Mouse (Mus musculus) ES-E14 (cell line): ENCODE data around the gene Cdc37. TPM values are rescaled to one million over a fixed set of nuclear protein-coding genes. Genes with fewer than 3 reads are reported as not detected.

ENCODE experiments used
- DNase-seq: peaks from one replicate; pipeline ENCODE4 v3.0.0-alpha.2; 2013; ENCODE audit warnings: low read depth, low spot score
- H3K27ac ChIP-seq: 2 replicates; pipeline ENCODE4 v1.5.1; 2012; ENCODE audit warnings: low read depth, mild to moderate bottlenecking, low read length, moderate library complexity, mixed read lengths; ENCODE audit not compliant: poor library complexity, insufficient read depth, severe bottlenecking
- H3K36me3 ChIP-seq: 2 replicates; pipeline ENCODE4 v1.6.1; 2012; ENCODE audit warnings: mild to moderate bottlenecking, low read length, moderate library complexity, mixed read lengths; ENCODE audit not compliant: control insufficient read depth, poor library complexity, insufficient read depth, severe bottlenecking
- H3K4me1 ChIP-seq, 2 experiments: fragments of 150-350 bp in 1 of 2; sonication (generic) in 1 of 2; 2 replicates each; pipeline ENCODE4 v1.6.1; 2012; ENCODE audit warnings: low read length in 2 of 2, mild to moderate bottlenecking in 1 of 2, mixed read lengths in 1 of 2; ENCODE audit not compliant: control insufficient read depth in 2 of 2, insufficient read depth in 2 of 2, poor library complexity in 1 of 2
- H3K4me3 ChIP-seq, 2 experiments: fragments of 150-350 bp in 1 of 2; sonication (generic) in 1 of 2; 2 replicates each; pipeline ENCODE4 v1.5.1; 2012; ENCODE audit warnings: low read length in 2 of 2, low read depth in 1 of 2, mild to moderate bottlenecking in 1 of 2, mixed read lengths in 1 of 2; ENCODE audit not compliant: insufficient read depth in 1 of 2, poor library complexity in 1 of 2, severe bottlenecking in 1 of 2
- H3K9ac ChIP-seq: 2 replicates; pipeline ENCODE4 v1.6.1; 2012; ENCODE audit warnings: low read depth, mild to moderate bottlenecking, low read length, mixed read lengths; ENCODE audit not compliant: poor library complexity, insufficient read depth, severe bottlenecking
- H3K9me3 ChIP-seq: fragments of 150-350 bp; sonication (generic); 2 replicates; pipeline ENCODE4 v1.6.1; 2012; ENCODE audit warnings: low read depth, mild to moderate bottlenecking, low read length; ENCODE audit not compliant: control insufficient read depth, insufficient read depth
- CHD2 ChIP-seq: IDR thresholded peaks from 2 replicates; pipeline ENCODE4 v1.6.1; 2014; ENCODE audit warnings: mild to moderate bottlenecking, low read depth, low read length, inconsistent platforms
- HCFC1 ChIP-seq: IDR thresholded peaks from 2 replicates; pipeline ENCODE4 v1.6.1; 2012; ENCODE audit warnings: low read length, inconsistent platforms, borderline replicate concordance; ENCODE audit not compliant: insufficient read depth
- MAFK ChIP-seq: IDR thresholded peaks from 2 replicates; pipeline ENCODE4 v1.6.1; 2014; ENCODE audit warnings: mild to moderate bottlenecking, low read depth, low read length, inconsistent platforms; ENCODE audit not compliant: insufficient read depth
- ZC3H11A ChIP-seq: IDR thresholded peaks from 2 replicates; pipeline ENCODE4 v1.6.1; 2012; ENCODE audit warnings: low read depth, mild to moderate bottlenecking, inconsistent platforms, low read length, borderline replicate concordance
- ZNF384 ChIP-seq: IDR thresholded peaks from 2 replicates; pipeline ENCODE4 v1.6.1; 2012; ENCODE audit warnings: low read depth, low read length, inconsistent platforms
- in situ Hi-C, 2 experiments: fragments of 600-800 bp; cut with MboI; formaldehyde crosslinking; loops; one replicate each; pipeline ENCODE4 v1.15.1; 2025; ENCODE audit warnings: low sequenced_read_pairs in 2 of 2, inconsistent platforms in 1 of 2; ENCODE audit not compliant: unreplicated experiment in 2 of 2
- total RNA-seq: library from RNA; depleted of rRNA; stranded (reverse); fragments of 300-350 nt; gene quantifications from 2 replicates; pipeline ENCODE4 v1.2.3, GENCODE M21; 2012

The Cdc37 gene
- total RNA-seq, 1 experiment, result 165 TPM

DNA sequence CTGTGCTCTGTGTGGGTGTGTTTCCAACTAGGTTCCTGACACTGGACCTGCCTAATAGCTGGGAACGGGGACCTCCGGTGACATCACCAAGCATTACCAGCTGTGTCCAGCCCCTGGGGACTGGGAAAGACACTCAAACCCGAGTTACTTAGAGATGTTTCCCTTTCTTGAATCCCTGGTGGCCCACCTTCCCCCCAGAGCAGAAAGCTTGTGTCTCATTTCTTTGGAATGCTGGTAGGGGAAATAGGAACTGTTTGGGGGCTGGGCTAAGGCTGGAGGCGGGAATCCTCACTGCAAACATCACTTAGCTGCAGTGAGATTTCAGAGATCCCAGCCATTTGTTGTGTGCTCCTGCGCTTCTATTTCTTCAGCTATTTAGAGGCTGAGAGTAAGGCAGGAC, 4.1 kb upstream of the Cdc37 start:
- peaks cover 0 to 8% of the 10 kb centered on the region in 2 experiments; a peak in 2 of 4 replicates for H3K4me1 ChIP-seq
- in situ Hi-C loops, result no loop called here
- H3K4me3 ChIP-seq, result peak overlapping the region; percentile 9 to 49; a peak in 2 of 4 replicates
- H3K9ac ChIP-seq, result peak overlapping the region; percentile 18; the same call in 1 of the 2 replicates
- no peaks in the 10 kb centered on the region for H3K9me3 ChIP-seq
- no peak for DNase-seq
- H3K36me3 ChIP-seq, result no peaks in the 10 kb centered on the region
- TF ChIP-seq HCFC1 (no peak), ZNF384 (no peak)
- no peak overlapping the region for H3K27ac ChIP-seq

DNA sequence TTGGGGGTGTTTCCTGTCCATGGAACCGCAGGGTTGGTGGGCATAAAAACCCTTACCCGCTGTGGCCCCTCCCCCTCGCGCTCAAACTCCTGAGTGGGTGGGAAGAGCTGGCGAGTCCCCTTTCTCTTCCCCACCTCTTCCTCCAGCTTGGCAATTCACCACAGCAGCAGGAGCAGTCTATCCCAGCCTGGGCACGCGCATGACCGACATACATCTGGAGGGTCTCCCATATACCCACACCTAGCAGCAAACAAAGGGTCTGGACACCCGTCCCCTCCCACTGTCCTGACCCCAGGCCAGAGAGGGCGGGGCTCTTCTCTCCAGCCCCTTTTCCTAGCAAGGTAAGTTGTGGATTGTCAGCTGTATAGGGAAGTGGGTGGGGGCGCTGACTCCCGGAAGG, 3.5 kb upstream of the Cdc37 start:
- in situ Hi-C loops, result no loop called here
- Histone ChIP-seq H3K4me3 (peak overlapping the region; percentile 9 to 49; a peak in 3 of 4 replicates), H3K36me3 (no peaks in the 10 kb centered on the region), H3K9ac (no peak overlapping the region; the same call in 1 of the 2 replicates), H3K9me3 (no peaks in the 10 kb centered on the region), H3K4me1 (peaks cover 0 to 8% of the 10 kb centered on the region in 2 experiments; a peak in 2 of 4 replicates), H3K27ac (no peak overlapping the region)
- no peak for DNase-seq
- TF ChIP-seq MAFK (no peak), CHD2 (no peak), ZNF384 (no peak), HCFC1 (no peak), ZC3H11A (no peak)

DNA sequence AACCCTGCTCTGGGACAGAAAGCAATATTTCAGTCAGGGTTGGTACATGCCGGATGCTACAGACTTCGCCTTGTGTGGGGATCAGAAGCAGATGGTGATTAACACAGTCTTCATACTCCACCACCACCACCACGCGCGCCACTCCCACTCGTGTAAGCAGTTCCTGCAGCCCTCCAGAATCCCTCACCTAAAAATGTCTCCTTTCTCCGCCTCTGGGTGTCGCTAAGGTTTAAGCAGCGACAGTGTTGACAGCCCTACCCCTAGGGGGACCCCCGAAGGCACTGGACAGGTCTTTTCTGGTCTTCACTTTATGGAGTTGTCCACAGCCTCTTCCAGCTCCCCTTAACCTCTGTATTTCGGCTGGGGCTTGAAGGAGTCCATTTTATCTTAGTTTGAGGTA, 2.9 kb upstream of the Cdc37 start:
- H3K27ac ChIP-seq, result no peak overlapping the region
- in situ Hi-C loops, result no loop called here
- no peak for DNase-seq

DNA sequence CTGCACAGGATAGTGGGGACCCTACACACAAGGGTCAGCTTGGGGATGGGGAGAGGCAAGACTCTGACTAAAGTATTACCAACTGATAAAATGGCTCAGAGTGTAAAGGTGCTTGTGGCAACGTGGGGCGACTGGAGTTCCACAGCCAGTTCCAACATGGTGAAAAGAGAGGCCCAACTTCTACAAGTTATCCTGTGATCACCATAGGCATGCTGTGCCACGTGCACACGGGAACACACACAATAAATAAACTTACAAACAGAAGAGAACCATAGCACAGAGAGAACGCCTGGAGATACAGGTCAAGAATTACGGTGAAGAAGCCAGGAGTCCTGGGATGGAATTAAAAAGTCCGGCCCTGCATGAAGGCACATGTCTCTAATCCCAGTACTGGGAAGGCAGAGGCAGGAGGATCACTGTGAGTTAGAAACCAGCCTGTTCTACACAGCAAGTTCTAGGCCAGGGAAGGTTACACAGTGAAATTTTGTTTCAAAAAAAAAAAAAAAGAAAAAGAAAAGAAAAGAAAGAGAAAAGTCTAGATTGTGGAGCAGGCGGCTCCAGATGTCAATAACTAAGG, 617 bp downstream of the Cdc37 start:
- Histone ChIP-seq H3K9me3 (no peaks in the 10 kb centered on the region), H3K36me3 (peaks cover 24% of the 10 kb centered on the region), H3K4me3 (peak overlapping the region; percentile 87 to 97), H3K9ac (peak overlapping the region; percentile 99), H3K27ac (peak overlapping the region; percentile 96; the same call in 1 of the 2 replicates), H3K4me1 (peaks cover 2 to 15% of the 10 kb centered on the region in 2 experiments; a peak in 3 of 4 replicates)
- DNase-seq, result no peak
- TF ChIP-seq ZNF384 (0 out of 2 replicates have a peak, but pooled peaks have one; percentile 14), ZC3H11A (no peak)
- in situ Hi-C loops, result no loop called here

More for the DNA sequence above, 2.9 kb upstream of the Cdc37 start:
- peak overlapping the region; percentile 36; the same call in 1 of the 2 replicates for H3K9ac ChIP-seq
- TF ChIP-seq ZNF384, result no peak
- TF ChIP-seq MAFK, result no peak
- no peak for TF ChIP-seq CHD2
- no peak for TF ChIP-seq HCFC1
- no peak for TF ChIP-seq ZC3H11A
- peaks cover 2 to 11% of the 10 kb centered on the region in 2 experiments; a peak in 3 of 4 replicates for H3K4me1 ChIP-seq
- H3K4me3 ChIP-seq, result peak overlapping the region; percentile 9 to 49; a peak in 3 of 4 replicates
- no peaks in the 10 kb centered on the region for H3K9me3 ChIP-seq
- H3K36me3 ChIP-seq, result peaks cover 3% of the 10 kb centered on the region

DNA sequence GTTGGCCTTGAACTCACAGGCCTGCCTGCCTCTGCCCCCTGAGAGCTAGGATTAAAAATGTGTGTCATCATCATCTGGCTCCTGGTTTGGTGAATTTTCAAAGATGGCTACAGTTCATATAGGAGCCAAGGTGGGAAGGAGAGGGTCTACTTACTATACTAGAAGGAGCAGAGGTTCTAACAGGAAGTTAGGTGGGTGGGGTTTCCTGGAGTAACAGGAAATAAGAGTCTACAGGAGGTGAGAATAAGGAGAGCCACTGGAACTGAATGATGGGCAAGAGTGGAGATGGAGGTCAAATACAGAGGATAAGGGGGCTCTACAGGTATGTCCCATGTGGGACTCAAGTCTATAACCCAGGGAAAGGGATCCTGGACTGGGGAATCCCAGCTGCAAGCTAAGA, 1.4 kb downstream of the Cdc37 start:
- Histone ChIP-seq H3K4me3 (peak overlapping the region; percentile 87 to 97; a peak in 3 of 4 replicates), H3K36me3 (peaks cover 25% of the 10 kb centered on the region), H3K27ac (no peak overlapping the region), H3K9me3 (no peaks in the 10 kb centered on the region), H3K9ac (peak overlapping the region; percentile 99; the same call in 1 of the 2 replicates), H3K4me1 (peaks cover 2 to 12% of the 10 kb centered on the region in 2 experiments; a peak in 3 of 4 replicates)
- in situ Hi-C loops, result no loop called here
- TF ChIP-seq HCFC1 (no peak), MAFK (no peak), ZC3H11A (no peak), CHD2 (no peak), ZNF384 (no peak)
- DNase-seq, result no peak
